8 mouse cellular contexts compared by ENCODE assay signal in genomic region chr2:156617536-156617935, GRCm38 (mm10). TPM values are rescaled to one million over a fixed set of nuclear protein-coding genes. Genes with fewer than 3 reads are reported as not detected.
DNase-seq lines count a peak whose midpoint lies in the region.

No protein-coding gene starts in this region.

- peak; percentile 51 to 79 for DNase-seq in frontal cortex, adult 2 months (ENCODE audit: extremely low spot score in 1 of 2, low spot score in 1 of 2)
- no peak for DNase-seq in frontal cortex, postnatal 10 days (ENCODE audit: low spot score in 2 of 2)
- peak; percentile 17 for DNase-seq in ovary, postnatal 36 days (ENCODE audit: low spot score)
- DNase-seq in ovary, adult 18-20 months (ENCODE audit: low spot score), result no peak
- DNase-seq in layer of hippocampus, adult 8-10 months (ENCODE audit: low spot score in 2 of 2), result peak; percentile 68 to 73
- DNase-seq in right cerebral cortex, postnatal 10 days (ENCODE audit: low spot score in 2 of 2), result peak; percentile 54 to 62
- DNase-seq in MN1 (ENCODE audit: low spot score), result no peak
- no peak for DNase-seq in spleen, postnatal 10 days (ENCODE audit: low spot score in 2 of 2)

RNA-seq across cellular contexts. Expression of gene Dlgap4, which starts 4.0 kb away (rescaled TPM):
- polyA plus RNA-seq in frontal cortex, adult 2 months (2012; rRNA removed), result 234 and 261 TPM in 2 replicates
- total RNA-seq in layer of hippocampus, adult 8-10 months (2022), result 100 to 1,000 TPM; 180 to 193 (median 189) TPM

Comparison
In these comparisons a context has a peak if more than half of its experiments do, and no peak if none do; other contexts are left out.
1. DNase-seq: peak in frontal cortex, adult 2 months (2 of 2), ovary, postnatal 36 days (single experiment), layer of hippocampus, adult 8-10 months (2 of 2) and right cerebral cortex, postnatal 10 days (2 of 2); none in frontal cortex, postnatal 10 days (0 of 2), ovary, adult 18-20 months (single experiment), MN1 (single experiment) and spleen, postnatal 10 days (0 of 2).